Mouse (Mus musculus): ENCODE measurements around the gene Ust. TPM values are rescaled to one million over a fixed set of nuclear protein-coding genes. Genes with fewer than 3 reads are reported as not detected.

Gene Ust
- total and polyA plus RNA-seq, 3 experiments = 0.11 TPM; not detected in 2

DNA sequence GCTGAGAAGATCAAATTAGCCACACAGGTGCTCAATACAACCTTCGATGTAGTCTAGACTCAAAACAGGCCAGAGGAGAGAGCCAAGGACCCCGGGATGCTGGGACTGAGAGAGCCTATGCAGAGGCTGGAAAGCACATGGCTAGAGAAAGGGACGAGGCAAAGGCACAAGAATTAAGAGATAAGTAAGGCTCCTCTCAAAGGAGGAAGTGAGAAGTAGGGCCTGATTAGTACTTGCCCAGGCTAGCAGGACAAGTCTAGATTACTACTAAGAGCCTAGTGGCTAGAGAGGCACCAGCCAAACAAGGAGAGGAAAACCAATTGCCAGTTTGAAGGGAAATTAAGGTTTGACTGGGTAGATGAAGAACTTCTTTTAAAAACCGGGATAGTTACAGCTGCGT, 241.5 kb downstream of the Ust start:
- Histone ChIP-seq H3K4me1 (ENCODE audit: insufficient read depth, low read depth, low read length) (no peaks in the 10 kb centered on the region), H3K9me3 (replicated peaks) (no peaks in the 10 kb centered on the region), H3K36me3 (replicated peaks) (no peaks in the 10 kb centered on the region), H3K4me3 (ENCODE audit: low read depth, low read length) (no peak overlapping the region), H3K27me3 (ENCODE audit: insufficient read depth, low read length) (peaks cover 3% of the 10 kb centered on the region; the same call in 1 of the 2 replicates)
- no peak for DNase-seq (ENCODE audit: low spot score)
- no peak for ATAC-seq (ENCODE audit: extremely low read depth, insufficient number of reproducible peaks, low FRiP score, poor library complexity, severe bottlenecking)
- TF ChIP-seq POLR2AphosphoS5 (IDR thresholded peaks at IDR 0.05; ENCODE audit: insufficient replicate concordance, low read depth, low read length) (no peak), GATA1 (IDR thresholded peaks at IDR 0.05; ENCODE audit: borderline replicate concordance, low read length) (no peak), GATA2 (IDR thresholded peaks at IDR 0.05; ENCODE audit: borderline replicate concordance, low read depth, low read length) (no peak), CTCF (IDR thresholded peaks at IDR 0.05; ENCODE audit: low read depth, low read length) (no peak), TAL1 (conservative IDR thresholded peaks at IDR 0.05; ENCODE audit: low read depth, low read length) (no peak)

- no peak for DNase-seq (ENCODE audit: low spot score)
- no peaks in the 10 kb centered on the region for H3K27me3 ChIP-seq (ENCODE audit: insufficient read depth, low read length)
- no peak for TF ChIP-seq GATA1 (IDR thresholded peaks at IDR 0.05; ENCODE audit: borderline replicate concordance, low read length)
- no peak for TF ChIP-seq POLR2AphosphoS5 (IDR thresholded peaks at IDR 0.05; ENCODE audit: insufficient replicate concordance, low read depth, low read length)
- no peak for TF ChIP-seq TAL1 (conservative IDR thresholded peaks at IDR 0.05; ENCODE audit: low read depth, low read length)
- TF ChIP-seq CTCF (IDR thresholded peaks at IDR 0.05; ENCODE audit: low read depth, low read length) = no peak
- TF ChIP-seq GATA2 (IDR thresholded peaks at IDR 0.05; ENCODE audit: borderline replicate concordance, low read depth, low read length) = no peak
- H3K4me3 ChIP-seq (ENCODE audit: low read depth, low read length) = no peak overlapping the region
- no peaks in the 10 kb centered on the region for H3K9me3 ChIP-seq (replicated peaks)
- H3K4me1 ChIP-seq (ENCODE audit: insufficient read depth, low read depth, low read length) = no peaks in the 10 kb centered on the region
- H3K36me3 ChIP-seq (replicated peaks) = no peaks in the 10 kb centered on the region
- no peak for ATAC-seq (ENCODE audit: extremely low read depth, insufficient number of reproducible peaks, low FRiP score, poor library complexity, severe bottlenecking)
Observed at GRCm38 (mm10) chr10:8269681-8270080, 248.9 kb downstream of the Ust start.

DNA sequence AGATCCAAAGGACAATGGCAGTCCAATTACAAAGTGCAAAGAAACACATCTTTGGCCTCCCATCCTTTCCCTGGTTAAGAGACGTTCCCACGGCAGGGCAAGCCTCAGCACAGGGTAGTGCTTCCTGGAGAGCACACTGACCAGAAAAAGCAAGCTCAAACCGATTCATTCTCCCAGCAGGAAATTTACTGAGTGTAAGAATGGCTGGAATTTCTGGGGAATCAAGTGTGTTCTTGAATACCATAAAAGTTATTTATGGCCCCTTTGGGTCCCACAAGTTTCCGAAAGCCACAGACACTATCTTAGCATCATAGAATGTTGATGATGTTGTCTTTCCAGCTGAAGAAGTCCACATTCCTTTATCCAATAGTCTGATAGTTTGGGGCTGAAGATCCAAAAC, 258.9 kb downstream of the Ust start:
- Histone ChIP-seq H3K36me3 (replicated peaks) (no peaks in the 10 kb centered on the region), H3K4me3 (ENCODE audit: low read depth, low read length) (no peak overlapping the region), H3K27me3 (ENCODE audit: insufficient read depth, low read length) (0 out of 2 replicates have a peak, but pooled peaks cover 3% of the 10 kb centered on the region), H3K4me1 (ENCODE audit: insufficient read depth, low read depth, low read length) (no peaks in the 10 kb centered on the region), H3K9me3 (replicated peaks) (no peaks in the 10 kb centered on the region)
- ATAC-seq (ENCODE audit: extremely low read depth, insufficient number of reproducible peaks, low FRiP score, poor library complexity, severe bottlenecking) (no peak), DNase-seq (ENCODE audit: low spot score) (no peak)
- no peak for TF ChIP-seq GATA1 (IDR thresholded peaks at IDR 0.05; ENCODE audit: borderline replicate concordance, low read length)
- TF ChIP-seq GATA2 (IDR thresholded peaks at IDR 0.05; ENCODE audit: borderline replicate concordance, low read depth, low read length) = no peak
- no peak for TF ChIP-seq POLR2AphosphoS5 (IDR thresholded peaks at IDR 0.05; ENCODE audit: insufficient replicate concordance, low read depth, low read length)
- no peak for TF ChIP-seq TAL1 (conservative IDR thresholded peaks at IDR 0.05; ENCODE audit: low read depth, low read length)
- TF ChIP-seq CTCF (IDR thresholded peaks at IDR 0.05; ENCODE audit: low read depth, low read length) = no peak

- TF ChIP-seq TAL1 (conservative IDR thresholded peaks at IDR 0.05; ENCODE audit: low read depth, low read length) (no peak), GATA2 (IDR thresholded peaks at IDR 0.05; ENCODE audit: borderline replicate concordance, low read depth, low read length) (no peak), POLR2AphosphoS5 (IDR thresholded peaks at IDR 0.05; ENCODE audit: insufficient replicate concordance, low read depth, low read length) (no peak), GATA1 (IDR thresholded peaks at IDR 0.05; ENCODE audit: borderline replicate concordance, low read length) (no peak), CTCF (IDR thresholded peaks at IDR 0.05; ENCODE audit: low read depth, low read length) (no peak)
- DNase-seq (ENCODE audit: low spot score) = no peak
- Histone ChIP-seq H3K27me3 (ENCODE audit: insufficient read depth, low read length) (no peaks in the 10 kb centered on the region), H3K36me3 (replicated peaks) (no peaks in the 10 kb centered on the region), H3K9me3 (replicated peaks) (no peaks in the 10 kb centered on the region), H3K4me3 (ENCODE audit: low read depth, low read length) (no peak overlapping the region), H3K4me1 (ENCODE audit: insufficient read depth, low read depth, low read length) (no peaks in the 10 kb centered on the region)
- no peak for ATAC-seq (ENCODE audit: extremely low read depth, insufficient number of reproducible peaks, low FRiP score, poor library complexity, severe bottlenecking)
Observed at GRCm38 (mm10) chr10:8250005-8250404, 268.6 kb downstream of the Ust start.

DNA sequence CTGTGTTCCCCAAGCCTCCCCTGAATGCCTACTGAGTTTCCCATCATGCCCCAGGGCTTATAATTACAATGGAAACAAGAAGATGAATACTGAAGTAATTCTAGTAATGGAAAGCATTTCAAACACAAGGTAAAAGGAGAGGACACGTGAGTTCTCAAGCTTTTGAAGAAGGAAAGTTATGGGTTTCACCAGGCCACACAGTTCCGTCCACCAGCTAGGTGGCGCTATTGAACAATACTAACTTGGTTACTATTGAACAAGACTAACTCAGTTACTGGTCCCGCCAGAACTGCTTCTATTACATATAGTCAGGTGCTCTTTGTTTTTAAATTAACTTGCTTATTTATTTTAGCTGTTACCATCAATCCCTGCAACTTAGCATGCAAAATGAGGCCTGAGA, 276.3 kb downstream of the Ust start:
- Histone ChIP-seq H3K4me1 (ENCODE audit: insufficient read depth, low read depth, low read length) (no peaks in the 10 kb centered on the region), H3K27me3 (ENCODE audit: insufficient read depth, low read length) (0 out of 2 replicates have a peak, but pooled peaks cover 3% of the 10 kb centered on the region), H3K36me3 (replicated peaks) (no peaks in the 10 kb centered on the region), H3K9me3 (replicated peaks) (no peaks in the 10 kb centered on the region), H3K4me3 (ENCODE audit: low read depth, low read length) (no peak overlapping the region)
- peak; percentile 6 for DNase-seq (ENCODE audit: low spot score)
- TF ChIP-seq CTCF (IDR thresholded peaks at IDR 0.05; ENCODE audit: low read depth, low read length) (peak; percentile 6; the same call in 1 of the 2 replicates), POLR2AphosphoS5 (IDR thresholded peaks at IDR 0.05; ENCODE audit: insufficient replicate concordance, low read depth, low read length) (no peak)
- ATAC-seq (ENCODE audit: extremely low read depth, insufficient number of reproducible peaks, low FRiP score, poor library complexity, severe bottlenecking) = no peak

DNA sequence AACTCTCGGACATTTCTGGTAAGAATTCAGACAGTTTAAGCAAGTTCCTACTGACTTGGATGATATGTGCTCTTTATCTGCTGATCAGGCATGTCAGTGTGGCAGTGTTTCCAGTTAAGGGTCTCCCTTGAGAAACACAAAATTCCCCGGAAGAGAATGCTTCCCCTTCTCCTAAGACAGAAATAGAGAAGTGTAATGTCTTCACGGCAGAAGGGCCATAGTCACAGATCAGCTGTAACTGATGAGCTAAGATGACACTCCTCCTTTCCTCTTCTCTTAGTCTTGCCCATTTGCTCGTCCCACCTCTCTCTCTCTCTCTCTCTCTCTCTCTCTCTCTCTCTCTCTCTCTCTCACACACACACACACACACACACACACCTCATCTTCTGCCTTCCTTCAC, 277.9 kb downstream of the Ust start:
- no peak for DNase-seq (ENCODE audit: low spot score)
- TF ChIP-seq GATA2 (IDR thresholded peaks at IDR 0.05; ENCODE audit: borderline replicate concordance, low read depth, low read length) (no peak), TAL1 (conservative IDR thresholded peaks at IDR 0.05; ENCODE audit: low read depth, low read length) (no peak), GATA1 (IDR thresholded peaks at IDR 0.05; ENCODE audit: borderline replicate concordance, low read length) (no peak), POLR2AphosphoS5 (IDR thresholded peaks at IDR 0.05; ENCODE audit: insufficient replicate concordance, low read depth, low read length) (no peak), CTCF (IDR thresholded peaks at IDR 0.05; ENCODE audit: low read depth, low read length) (no peak)
- 0 out of 2 replicates have a peak, but pooled peaks cover 3% of the 10 kb centered on the region for H3K27me3 ChIP-seq (ENCODE audit: insufficient read depth, low read length)
- no peak overlapping the region for H3K4me3 ChIP-seq (ENCODE audit: low read depth, low read length)
- H3K4me1 ChIP-seq (ENCODE audit: insufficient read depth, low read depth, low read length) = no peaks in the 10 kb centered on the region
- H3K36me3 ChIP-seq (replicated peaks) = no peaks in the 10 kb centered on the region
- ATAC-seq (ENCODE audit: extremely low read depth, insufficient number of reproducible peaks, low FRiP score, poor library complexity, severe bottlenecking) = no peak
- no peaks in the 10 kb centered on the region for H3K9me3 ChIP-seq (replicated peaks)

Data from G1E (cell line).